Mouse (Mus musculus) kidney, postnatal 10 days (tissue): Measurements from ENCODE around the gene Sema3f.

Source experiments
- DNase-seq: peaks from one replicate; pipeline ENCODE4 v3.0.0; 2021; ENCODE audit warnings: mixed read lengths

Gene Sema3f

GRCm38 (mm10) chr9:107709697-107710483 is at the start of gene Sema3f:
Sema3f (minus strand) TSS chr9:107710475.
- DNase-seq = peak; percentile 92

- no peak for DNase-seq
Observed at GRCm38 (mm10) chr9:107759593-107759992, 49.3 kb upstream of the Sema3f start.

GRCm38 (mm10) chr9:107750378-107750777 is 40.1 kb upstream of the Sema3f start:
- no peak for DNase-seq

- no peak for DNase-seq
Observed at GRCm38 (mm10) chr9:107748063-107748462, 37.8 kb upstream of the Sema3f start.

- no peak for DNase-seq
Observed at GRCm38 (mm10) chr9:107747310-107747709, 37.0 kb upstream of the Sema3f start.

- DNase-seq = no peak
Observed at GRCm38 (mm10) chr9:107746679-107747078, 36.4 kb upstream of the Sema3f start.

- no peak for DNase-seq
Observed at GRCm38 (mm10) chr9:107744061-107744460, 33.8 kb upstream of the Sema3f start.

GRCm38 (mm10) chr9:107738841-107739202 is 28.5 kb upstream of the Sema3f start:
- peak; percentile 63 for DNase-seq

- peak; percentile 93 for DNase-seq
Observed at GRCm38 (mm10) chr9:107738020-107738840, 28.0 kb upstream of the Sema3f start.

GRCm38 (mm10) chr9:107736185-107736485 is 25.9 kb upstream of the Sema3f start:
- no peak for DNase-seq

GRCm38 (mm10) chr9:107735356-107736184 is 25.3 kb upstream of the Sema3f start:
- no peak for DNase-seq

- no peak for DNase-seq
Observed at GRCm38 (mm10) chr9:107734567-107734971, 24.3 kb upstream of the Sema3f start.

- no peak for DNase-seq
Observed at GRCm38 (mm10) chr9:107729709-107730108, 19.4 kb upstream of the Sema3f start.

- no peak for DNase-seq
Observed at GRCm38 (mm10) chr9:107728919-107729670, 18.8 kb upstream of the Sema3f start.

- no peak for DNase-seq
Observed at GRCm38 (mm10) chr9:107727041-107727440, 16.8 kb upstream of the Sema3f start.

GRCm38 (mm10) chr9:107724796-107725195 is 14.5 kb upstream of the Sema3f start:
- no peak for DNase-seq

- peak; percentile 77 for DNase-seq
Observed at GRCm38 (mm10) chr9:107723794-107724531, 13.7 kb upstream of the Sema3f start.

- no peak for DNase-seq
Observed at GRCm38 (mm10) chr9:107723292-107723691, 13.0 kb upstream of the Sema3f start.

GRCm38 (mm10) chr9:107718781-107719540 is 8.7 kb upstream of the Sema3f start:
- no peak for DNase-seq

GRCm38 (mm10) chr9:107716951-107717350 is 6.7 kb upstream of the Sema3f start:
- peak; percentile 66 for DNase-seq

- DNase-seq = no peak
Observed at GRCm38 (mm10) chr9:107715632-107716031, 5.4 kb upstream of the Sema3f start.
